In genomic region chr15:86123409-86123808, GRCm38 (mm10) we compare ENCODE assay signal across 31 mouse cellular contexts.
A peak's percentile ranks its signal among the peaks of the same experiment; 100 is the strongest.
DNase-seq lines count a peak whose midpoint lies in the region; ATAC-seq and TF ChIP-seq lines count a peak whose summit lies in the region.
"Had no signal": no experiment of that assay in that cellular context is flagged by ENCODE, and none has a peak within 500 bp of the region (broad histone marks: within the 10 kb centered on the region; RNA-seq: fewer than 3 reads in every experiment).

No protein-coding gene starts in this region.

- 0 out of 2 replicates have a peak overlapping the region, but pooled peaks have one; percentile 4 for H3K27ac ChIP-seq in liver, embryonic 13.5 days
- no peak overlapping the region for H3K27ac ChIP-seq in midbrain, embryonic 11.5 days (ENCODE audit: low read depth, low read length)
- H3K27ac ChIP-seq: forebrain, embryonic 10.5 days; hindbrain, embryonic 10.5 days; hindbrain, embryonic 15.5 days; kidney, embryonic 15.5 days; limb, embryonic 10.5 days; lung, embryonic 15.5 days; neural tube, embryonic 15.5 days had no signal

- H3K9me3 ChIP-seq in G1E (replicated peaks): peaks cover 6% of the 10 kb centered on the region
- H3K9me3 ChIP-seq in liver, embryonic 13.5 days (replicated peaks): no peaks in the 10 kb centered on the region
- H3K9me3 ChIP-seq in midbrain, embryonic 11.5 days (ENCODE audit: control insufficient read depth, low read length): no peaks in the 10 kb centered on the region
- H3K9me3 ChIP-seq: forebrain, embryonic 10.5 days; hindbrain, embryonic 10.5 days; hindbrain, embryonic 15.5 days; kidney, embryonic 15.5 days; limb, embryonic 10.5 days; limb, embryonic 15.5 days; lung, embryonic 15.5 days; megakaryocyte, embryonic 14.5 days; neural tube, embryonic 15.5 days had no signal

- peak; percentile 68; the same call in 1 of the 2 replicates for ATAC-seq in G1E (ENCODE audit: extremely low read depth, insufficient number of reproducible peaks, low FRiP score, poor library complexity, severe bottlenecking)
- peak; percentile 56 for ATAC-seq in erythroblast, adult 5-6 weeks (replicated peaks; ENCODE audit: low FRiP score, poor library complexity, severe bottlenecking)
- peak; percentile 75 for ATAC-seq in liver, embryonic 13.5 days (ENCODE audit: low read depth)
- ATAC-seq in megakaryocyte progenitor cell, adult 5-6 weeks (replicated peaks; ENCODE audit: poor library complexity): peak; percentile 35
- ATAC-seq in midbrain, embryonic 11.5 days (ENCODE audit: low FRiP score): no peak
- ATAC-seq: forebrain, embryonic 16.5 days; inflammation-experienced regulatory T-cells, adult 6 months had no signal

- no peak for TF ChIP-seq CTCF in G1E (IDR thresholded peaks at IDR 0.05; ENCODE audit: low read depth, low read length)

- no peaks in the 10 kb centered on the region; the same call in 1 of the 2 replicates for H3K27me3 ChIP-seq in G1E (ENCODE audit: insufficient read depth, low read length)
- no peaks in the 10 kb centered on the region for H3K27me3 ChIP-seq in liver, embryonic 13.5 days
- H3K27me3 ChIP-seq in midbrain, embryonic 11.5 days (ENCODE audit: control insufficient read depth, insufficient read depth, low read length): no peaks in the 10 kb centered on the region
- H3K27me3 ChIP-seq: hindbrain, embryonic 15.5 days; kidney, embryonic 15.5 days; limb, embryonic 15.5 days; lung, embryonic 15.5 days; neural tube, embryonic 15.5 days had no signal

- WGBS in liver, embryonic 13.5 days (ENCODE audit: insufficient replicate concordance): 52% methylated on average over 4 of the region's 4 CpGs
- WGBS in midbrain, embryonic 11.5 days: 91% methylated on average over 4 of the region's 4 CpGs

- no peak overlapping the region for H3K4me3 ChIP-seq in G1E (ENCODE audit: low read depth, low read length)
- H3K4me3 ChIP-seq in liver, embryonic 13.5 days (replicated peaks): no peak overlapping the region
- H3K4me3 ChIP-seq in midbrain, embryonic 11.5 days (ENCODE audit: low read depth, low read length): no peak overlapping the region
- H3K4me3 ChIP-seq: forebrain, embryonic 10.5 days; hindbrain, embryonic 10.5 days; hindbrain, embryonic 15.5 days; kidney, embryonic 15.5 days; limb, embryonic 10.5 days; limb, embryonic 15.5 days; lung, embryonic 15.5 days; megakaryocyte, embryonic 14.5 days; neural tube, embryonic 15.5 days had no signal

- no peak overlapping the region for H3K9ac ChIP-seq in liver, embryonic 13.5 days
- no peak overlapping the region for H3K9ac ChIP-seq in midbrain, embryonic 11.5 days (ENCODE audit: low read length)
- H3K9ac ChIP-seq: hindbrain, embryonic 15.5 days; kidney, embryonic 15.5 days; limb, embryonic 15.5 days; lung, embryonic 15.5 days; neural tube, embryonic 15.5 days had no signal

- peaks cover 69% of the 10 kb centered on the region for H3K4me1 ChIP-seq in G1E (ENCODE audit: insufficient read depth, low read depth, low read length)
- peaks cover 18% of the 10 kb centered on the region for H3K4me1 ChIP-seq in liver, embryonic 13.5 days (replicated peaks)
- H3K4me1 ChIP-seq in midbrain, embryonic 11.5 days (ENCODE audit: control insufficient read depth, insufficient read depth, low read length): no peaks in the 10 kb centered on the region
- H3K4me1 ChIP-seq: hindbrain, embryonic 15.5 days; limb, embryonic 15.5 days; lung, embryonic 15.5 days had no signal

- no peak for DNase-seq in G1E (ENCODE audit: low spot score)
- DNase-seq in liver, embryonic 13.5 days: peak; percentile 28
- DNase-seq in layer of hippocampus, adult 8-10 months (ENCODE audit: low spot score in 2 of 2): no peak
- no peak for DNase-seq in kidney, adult 11 months
- DNase-seq in midbrain, embryonic 11.5 days (ENCODE audit: low spot score, missing footprints): no peak
- DNase-seq: adrenal gland, postnatal 14 days; B cell, adult 2 months; cerebellum, postnatal 10 days; gastrocnemius, postnatal 10 days; heart, postnatal 14 days; kidney, adult 18-20 months; kidney, postnatal 25 days; layer of hippocampus, postnatal 36 days; midbrain, embryonic 14.5 days; right cerebral cortex, postnatal 25 days; spleen, adult 18-20 months; thymus, adult 2 months; thymus, postnatal 36 days had no signal

- peaks cover 98% of the 10 kb centered on the region for H3K36me3 ChIP-seq in G1E (replicated peaks)
- H3K36me3 ChIP-seq in liver, embryonic 13.5 days: peaks cover 86% of the 10 kb centered on the region
- H3K36me3 ChIP-seq in midbrain, embryonic 11.5 days (ENCODE audit: control insufficient read depth, insufficient read depth, low read length): peaks cover 10% of the 10 kb centered on the region

- H3K4me2 ChIP-seq in liver, embryonic 13.5 days: no peak overlapping the region
- H3K4me2 ChIP-seq in midbrain, embryonic 11.5 days: no peak overlapping the region
- H3K4me2 ChIP-seq: hindbrain, embryonic 15.5 days; kidney, embryonic 15.5 days; limb, embryonic 15.5 days; lung, embryonic 15.5 days; neural tube, embryonic 15.5 days had no signal
